Mouse (Mus musculus) bone marrow macrophage, adult 2 months (primary cell): ENCODE measurements at regions not wholly inside any gene's neighbourhood (a gene's known extent, or its start where the extent isn't known, plus 50 kb on each side); places are given as distances from the start of the nearest gene placed in this dataset.

Source experiments
- CTCF ChIP-seq: IDR thresholded peaks from 2 replicates; pipeline ENCODE4 v1.5.1; 2012; ENCODE audit warnings: low read depth, mild to moderate bottlenecking, low read length, moderate library complexity
- POLR2A ChIP-seq: IDR thresholded peaks from 2 replicates; pipeline ENCODE4 v1.6.1; 2012; ENCODE audit warnings: mild to moderate bottlenecking, low read depth, low read length, borderline replicate concordance

GRCm38 (mm10) chr16:65631680-65632079 is 69.2 kb upstream of the Chmp2b start:
- TF ChIP-seq CTCF (no peak), POLR2A (no peak)
